Mouse (Mus musculus) testis, adult 2 months (tissue): ENCODE measurements around the gene Phf10.

Source experiments
- CTCF ChIP-seq: fragments of 200-500 bp; IDR thresholded peaks from 2 replicates; pipeline ENCODE4 v1.5.1; 2012; ENCODE audit warnings: low read depth, mild to moderate bottlenecking, inconsistent platforms, low read length, moderate library complexity; ENCODE audit not compliant: control insufficient read depth, insufficient read depth, insufficient replicate concordance
- POLR2A ChIP-seq: fragments of 200-500 bp; IDR thresholded peaks from 2 replicates; pipeline ENCODE4 v1.6.1; 2012; ENCODE audit warnings: low read depth, mild to moderate bottlenecking, inconsistent platforms, low read length, moderate library complexity; ENCODE audit not compliant: control insufficient read depth

DNA sequence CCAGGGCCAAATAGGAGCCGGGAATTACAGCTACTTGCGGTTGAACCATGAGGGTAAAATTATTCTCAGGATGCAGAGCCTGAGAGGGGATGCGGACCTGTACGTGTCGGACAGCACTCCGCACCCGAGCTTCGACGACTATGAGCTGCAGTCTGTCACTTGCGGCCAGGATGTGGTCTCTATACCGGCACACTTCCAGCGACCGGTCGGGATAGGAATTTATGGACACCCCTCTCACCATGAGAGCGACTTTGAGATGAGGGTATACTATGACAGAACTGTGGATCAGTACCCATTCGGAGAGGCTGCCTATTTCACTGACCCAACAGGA is 17.4 kb downstream of the Phf10 start:
- no peak for TF ChIP-seq CTCF
- no peak for TF ChIP-seq POLR2A
